Mouse (Mus musculus) E14TG2a.4 (cell line): ENCODE measurements around the gene Dnal1.

Source experiments
- H3K27me3 ChIP-seq: 2 replicates; pipeline ENCODE4 v1.6.1; 2014; ENCODE audit warnings: low read length, control low read depth; ENCODE audit not compliant: insufficient read depth
- H3K36me3 ChIP-seq: 2 replicates; pipeline ENCODE4 v1.6.1; 2014; ENCODE audit warnings: low read length, control low read depth; ENCODE audit not compliant: insufficient read depth
- H3K4me1 ChIP-seq: replicated peaks from 2 replicates; pipeline ENCODE4 v1.6.1; 2014; ENCODE audit warnings: low read depth, low read length, control low read depth
- H3K4me3 ChIP-seq: replicated peaks from 2 replicates; pipeline ENCODE4 v1.5.1; 2014; ENCODE audit warnings: mild to moderate bottlenecking, low read length
- H3K9me3 ChIP-seq: 2 replicates; pipeline ENCODE4 v1.6.1; 2014; ENCODE audit warnings: low read length, control low read depth
- CTCF ChIP-seq: conservative IDR thresholded peaks from 2 replicates; pipeline ENCODE4 v1.5.1; 2014; ENCODE audit warnings: low read length
- NANOG ChIP-seq: IDR thresholded peaks from 2 replicates; pipeline ENCODE4 v1.6.1; 2014; ENCODE audit warnings: borderline replicate concordance, low read length, mixed read lengths
- POU5F1 ChIP-seq: IDR thresholded peaks from 2 replicates; pipeline ENCODE4 v1.6.1; 2014; ENCODE audit warnings: low read length, borderline replicate concordance

Gene Dnal1

GRCm38 (mm10) chr12:84141271-84141670 is 27.1 kb downstream of the Dnal1 start:
- H3K9me3 ChIP-seq, result no peaks in the 10 kb centered on the region
- H3K27me3 ChIP-seq, result no peaks in the 10 kb centered on the region
- H3K4me1 ChIP-seq, result no peaks in the 10 kb centered on the region; the same call in 1 of the 2 replicates
- no peak for TF ChIP-seq CTCF
- no peak for TF ChIP-seq NANOG
- no peak for TF ChIP-seq POU5F1
- no peak overlapping the region for H3K4me3 ChIP-seq
- no peaks in the 10 kb centered on the region for H3K36me3 ChIP-seq

DNA sequence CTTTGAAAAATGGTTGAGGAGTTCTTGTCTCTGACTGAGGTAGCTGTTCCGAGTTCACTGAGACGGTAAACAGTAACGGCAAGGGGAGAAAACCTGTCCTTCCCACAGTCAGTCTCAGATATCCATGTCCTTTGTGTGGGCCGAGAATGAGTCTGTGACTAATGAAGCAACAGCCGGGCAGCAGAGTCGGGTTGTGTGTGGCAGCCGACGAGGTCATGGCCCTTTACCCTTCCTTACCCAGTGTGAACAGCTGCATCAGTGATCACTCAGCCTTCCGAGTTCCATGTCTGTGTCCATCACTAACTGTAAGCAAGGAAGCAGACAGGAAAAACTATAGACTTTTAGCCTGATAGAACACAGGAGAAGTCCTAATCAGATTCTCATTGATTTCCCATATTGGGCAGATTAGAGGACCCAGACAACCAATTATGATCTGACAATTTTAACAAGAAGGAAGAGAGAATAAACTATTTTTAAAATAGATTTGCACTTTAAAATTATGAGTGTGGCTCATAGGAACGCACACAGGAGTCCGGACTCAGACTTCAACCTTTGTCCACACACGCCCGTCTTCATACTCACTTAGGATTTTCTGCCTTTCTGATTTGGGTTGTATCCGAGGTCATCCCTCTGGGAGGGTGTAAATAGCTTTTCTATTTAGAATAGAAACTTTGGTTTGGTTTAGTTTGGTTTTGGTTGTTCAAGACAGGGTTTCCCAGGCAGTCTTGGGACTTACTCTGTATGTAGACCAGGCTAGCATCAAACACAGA is 28.3 kb downstream of the Dnal1 start:
- H3K4me1 ChIP-seq, result peaks cover 12% of the 10 kb centered on the region
- H3K36me3 ChIP-seq, result no peaks in the 10 kb centered on the region
- no peak overlapping the region for H3K4me3 ChIP-seq
- TF ChIP-seq CTCF, result no peak
- TF ChIP-seq POU5F1, result no peak
- TF ChIP-seq NANOG, result no peak
- H3K27me3 ChIP-seq, result no peaks in the 10 kb centered on the region
- H3K9me3 ChIP-seq, result no peaks in the 10 kb centered on the region

- TF ChIP-seq NANOG (no peak), CTCF (peak; percentile 25; the same call in 1 of the 2 replicates)
- Histone ChIP-seq H3K4me1 (peaks cover 55% of the 10 kb centered on the region), H3K4me3 (peak within 1 kb of the TSS; percentile 81), H3K36me3 (peaks cover 36% of the 10 kb centered on the region), H3K27me3 (no peaks in the 10 kb centered on the region), H3K9me3 (no peaks in the 10 kb centered on the region)
Observed at GRCm38 (mm10) chr12:84147954-84148621, 33.9 kb downstream of the Dnal1 start, which contains the start of gene Pnma1. Gene Pnma1, minus strand, starts transcription at chr12:84148489.

DNA sequence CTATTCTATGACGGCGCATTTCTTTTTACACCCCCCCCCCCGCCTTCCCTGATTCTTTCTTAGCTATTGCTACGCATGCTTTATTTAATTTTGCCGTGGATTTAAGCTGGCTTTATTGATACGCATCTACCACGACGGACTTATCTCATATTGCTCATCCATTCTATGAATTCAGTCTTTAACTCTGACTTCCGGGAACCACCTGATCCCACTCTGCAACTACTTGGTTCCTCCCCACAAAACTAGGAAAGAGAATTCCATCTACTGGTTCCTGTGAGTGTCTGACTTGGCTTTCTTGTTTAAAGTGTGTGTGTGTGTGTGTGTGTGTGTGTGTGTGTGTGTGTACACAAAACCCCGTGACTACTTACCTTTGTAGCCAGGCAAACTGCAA is 34.5 kb downstream of the Dnal1 start:
- peaks cover 60% of the 10 kb centered on the region for H3K4me1 ChIP-seq
- TF ChIP-seq POU5F1 (no peak), CTCF (no peak), NANOG (no peak)
- H3K9me3 ChIP-seq, result no peaks in the 10 kb centered on the region
- H3K4me3 ChIP-seq, result peak overlapping the region; percentile 81
- no peaks in the 10 kb centered on the region for H3K27me3 ChIP-seq
- peaks cover 41% of the 10 kb centered on the region for H3K36me3 ChIP-seq

DNA sequence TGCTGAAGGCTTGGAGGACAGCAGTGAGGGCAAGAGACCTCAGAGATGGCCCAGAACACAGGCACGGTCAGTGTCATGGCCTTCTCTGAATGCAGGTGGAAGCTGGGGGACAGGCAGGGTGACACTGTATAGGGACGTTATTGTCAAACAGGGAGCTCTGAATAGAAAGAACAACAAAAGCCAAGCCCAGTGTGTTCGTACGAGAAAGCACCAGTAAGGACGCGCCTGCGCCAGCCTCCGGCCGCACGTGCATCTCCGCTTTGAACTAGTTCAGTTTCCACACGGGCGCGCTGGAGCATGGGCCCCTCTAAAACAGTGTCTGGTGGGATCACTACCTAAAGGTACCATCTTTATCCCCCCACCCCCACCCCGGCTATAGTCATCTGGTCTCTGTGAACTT is 35.8 kb downstream of the Dnal1 start:
- Histone ChIP-seq H3K27me3 (no peaks in the 10 kb centered on the region), H3K36me3 (peaks cover 53% of the 10 kb centered on the region), H3K4me3 (no peak overlapping the region), H3K4me1 (peaks cover 67% of the 10 kb centered on the region), H3K9me3 (no peaks in the 10 kb centered on the region)
- TF ChIP-seq CTCF, result no peak
- no peak for TF ChIP-seq POU5F1
- no peak for TF ChIP-seq NANOG

DNA sequence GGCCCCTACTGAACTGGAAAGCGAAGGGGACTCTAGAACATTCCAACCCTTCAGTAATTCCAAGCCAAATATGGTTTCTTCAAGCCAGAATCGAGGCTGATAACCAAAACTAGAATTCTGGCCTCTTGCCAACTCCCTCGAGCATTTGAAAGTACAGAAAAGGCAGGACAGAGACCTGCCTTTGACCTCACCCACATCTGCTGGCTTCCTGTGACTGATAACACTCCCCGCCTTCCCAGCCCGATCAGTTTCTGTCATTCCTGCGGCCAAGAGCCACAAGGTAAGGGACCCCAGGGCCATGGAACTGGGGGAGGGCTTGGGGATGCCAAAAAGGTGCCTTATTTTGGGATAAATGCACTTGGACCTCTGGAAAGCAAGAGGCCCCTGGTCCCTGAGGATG is 36.8 kb downstream of the Dnal1 start:
- TF ChIP-seq CTCF (no peak), NANOG (no peak), POU5F1 (no peak)
- Histone ChIP-seq H3K27me3 (no peaks in the 10 kb centered on the region), H3K4me1 (peaks cover 72% of the 10 kb centered on the region), H3K36me3 (peaks cover 63% of the 10 kb centered on the region), H3K4me3 (peak overlapping the region; percentile 59; the same call in 1 of the 2 replicates), H3K9me3 (no peaks in the 10 kb centered on the region)

DNA sequence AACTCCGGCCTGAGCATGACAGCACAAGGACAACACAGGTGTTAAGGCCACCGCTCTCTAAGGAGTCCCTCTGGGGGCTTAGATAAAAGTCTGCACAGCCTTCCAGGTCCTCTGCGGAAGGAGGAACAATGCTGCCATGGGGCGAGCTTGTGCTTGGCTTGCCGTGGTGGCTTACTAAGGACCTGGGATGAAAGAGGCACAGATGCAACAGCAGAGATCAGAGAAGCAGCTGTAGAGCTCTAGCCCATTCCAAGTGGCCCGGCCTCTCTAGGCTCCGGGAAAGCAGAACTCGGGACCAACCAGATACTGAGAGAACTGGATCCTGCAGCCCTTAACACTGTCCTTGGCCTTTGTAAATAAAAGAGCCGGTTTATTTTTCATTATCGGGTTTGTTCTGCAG is 37.7 kb downstream of the Dnal1 start:
- TF ChIP-seq POU5F1 (no peak), NANOG (no peak), CTCF (no peak)
- Histone ChIP-seq H3K27me3 (no peaks in the 10 kb centered on the region), H3K4me1 (peaks cover 66% of the 10 kb centered on the region), H3K36me3 (peaks cover 72% of the 10 kb centered on the region), H3K4me3 (peak overlapping the region; percentile 59), H3K9me3 (no peaks in the 10 kb centered on the region)

DNA sequence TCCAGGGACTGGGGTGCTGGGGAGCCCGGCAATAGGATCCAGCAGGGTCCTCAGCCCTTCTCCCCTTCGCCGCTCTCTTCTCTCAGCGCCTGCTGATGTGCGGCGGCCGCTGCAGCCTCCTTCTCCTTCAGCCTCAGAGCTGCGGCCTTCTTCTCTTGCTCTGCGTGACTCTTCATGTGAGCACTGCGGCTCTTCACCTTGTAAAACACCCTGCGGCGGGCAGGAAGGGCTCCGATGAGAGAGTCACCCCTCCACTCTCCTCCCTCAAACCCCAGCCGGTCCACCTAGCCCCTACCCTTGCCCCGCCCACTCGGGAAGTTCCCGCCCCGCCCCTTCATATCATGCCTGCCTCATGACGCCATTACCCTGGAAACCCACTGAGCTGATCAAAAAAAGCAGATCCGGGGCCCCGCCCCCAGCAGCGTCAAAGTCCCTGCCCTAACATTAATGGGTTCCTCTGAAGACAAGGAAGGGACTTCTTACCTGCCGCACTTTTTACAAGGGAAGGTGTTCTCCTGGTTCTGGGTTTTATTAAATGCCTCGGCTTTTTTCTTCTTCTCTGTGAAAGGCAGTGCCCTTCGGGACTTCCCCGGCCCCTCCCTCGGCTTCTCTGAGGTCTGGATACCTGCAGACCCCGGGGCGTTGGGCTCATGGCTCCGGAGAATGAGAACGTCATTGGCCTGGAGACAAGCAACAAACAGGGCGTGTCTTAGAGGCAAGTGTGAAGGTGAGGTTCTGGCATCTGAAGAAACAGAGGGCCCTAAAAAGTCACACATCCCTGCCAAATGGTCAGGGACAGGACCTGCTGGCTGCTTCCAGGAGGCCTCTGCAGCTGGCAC is 38.4 kb downstream of the Dnal1 start:
- Histone ChIP-seq H3K27me3 (no peaks in the 10 kb centered on the region), H3K4me3 (peak overlapping the region; percentile 59), H3K9me3 (no peaks in the 10 kb centered on the region), H3K36me3 (peaks cover 79% of the 10 kb centered on the region), H3K4me1 (peaks cover 60% of the 10 kb centered on the region)
- TF ChIP-seq NANOG (no peak), POU5F1 (no peak), CTCF (no peak)

GRCm38 (mm10) chr12:84153414-84153813 is 39.2 kb downstream of the Dnal1 start:
- no peak for TF ChIP-seq NANOG
- TF ChIP-seq POU5F1, result no peak
- TF ChIP-seq CTCF, result no peak
- Histone ChIP-seq H3K4me3 (no peak overlapping the region), H3K36me3 (peaks cover 87% of the 10 kb centered on the region), H3K9me3 (no peaks in the 10 kb centered on the region), H3K27me3 (no peaks in the 10 kb centered on the region), H3K4me1 (peaks cover 58% of the 10 kb centered on the region)
